Mouse (Mus musculus) midbrain, embryonic 12.5 days (tissue): Measurements from ENCODE around the gene Myl4. TPM values are rescaled to one million over a fixed set of nuclear protein-coding genes. Genes with fewer than 3 reads are reported as not detected.
"Not testable (repeated sequence)": the region's sequence is repeated elsewhere in the genome, so short reads cannot be mapped to it uniquely, and the experiment has no call there.

Experiments
- ATAC-seq: fragments of 200-750 bp; cut with Nextera tagmentation; 2 replicates; pipeline ENCODE4 v1.8.0; 2017; ENCODE audit warnings: low read depth, moderate TSS enrichment, moderate library complexity; ENCODE audit not compliant: low FRiP score
- H3K27ac ChIP-seq: fragments of 300-500 bp; sonication (generic); replicated peaks from 2 replicates; pipeline ENCODE4 v1.5.1; 2016; ENCODE audit warnings: mild to moderate bottlenecking
- H3K27me3 ChIP-seq: fragments of 300-500 bp; sonication (generic); 2 replicates; pipeline ENCODE4 v1.6.1; 2016; ENCODE audit warnings: mild to moderate bottlenecking
- H3K36me3 ChIP-seq: fragments of 300-500 bp; sonication (generic); 2 replicates; pipeline ENCODE4 v1.6.1; 2016
- H3K4me1 ChIP-seq: fragments of 300-500 bp; sonication (generic); 2 replicates; pipeline ENCODE4 v1.6.1; 2016
- H3K4me2 ChIP-seq: fragments of 300-500 bp; sonication (generic); replicated peaks from 2 replicates; pipeline ENCODE4 v1.6.1; 2016; ENCODE audit warnings: mild to moderate bottlenecking, moderate library complexity
- H3K4me3 ChIP-seq: fragments of 300-500 bp; sonication (generic); 2 replicates; pipeline ENCODE4 v1.5.1; 2016; ENCODE audit warnings: mild to moderate bottlenecking
- H3K9ac ChIP-seq: fragments of 300-500 bp; sonication (generic); replicated peaks from 2 replicates; pipeline ENCODE4 v1.6.1; 2016; ENCODE audit warnings: mild to moderate bottlenecking, moderate library complexity
- H3K9me3 ChIP-seq: fragments of 300-500 bp; sonication (generic); 2 replicates; pipeline ENCODE4 v1.6.1; 2016; ENCODE audit warnings: mild to moderate bottlenecking
- WGBS: fragments of 180-500 bp; shearing (Covaris S2); methylation state at CpG from one replicate; pipeline ENCODE4 v1.1.7; 2016; 5-methylcytosine and 5-hydroxymethylcytosine counted together
- polyA plus RNA-seq: library from polyadenylated mRNA; unstranded; fragments of >200 nt; fragmentation: Nextera tagmentation; extraction: Ambion mirVana; gene quantifications from 2 replicates; pipeline ENCODE4 v1.2.1, GENCODE M21; 2016

Gene Myl4
- polyA plus RNA-seq, 1 experiment from 2014 or later, result 2.1 TPM

DNA sequence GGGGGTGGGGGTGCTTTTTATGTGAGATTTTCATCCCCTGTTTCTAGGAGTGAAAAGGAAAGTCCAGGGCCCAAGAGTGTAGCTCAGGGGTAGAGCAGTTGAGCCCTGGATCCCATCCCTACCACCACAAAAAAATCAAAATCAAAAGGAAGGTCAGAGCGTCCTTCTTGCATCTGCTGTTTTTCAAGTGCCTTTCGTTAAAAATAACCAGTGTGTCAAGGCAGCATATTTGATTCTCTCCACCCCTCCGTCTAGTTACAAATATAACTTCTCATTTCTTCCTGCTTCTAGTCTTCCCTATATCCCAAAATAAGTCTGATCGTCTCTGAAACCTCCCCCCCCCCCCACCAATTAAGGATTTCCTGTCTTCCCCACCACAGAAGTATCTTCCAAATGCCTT, 7.6 kb downstream of the Myl4 start:
- WGBS, result 92% methylated on average over 4 of the region's 4 CpGs
- Histone ChIP-seq H3K36me3 (no peaks in the 10 kb centered on the region), H3K9ac (no peak overlapping the region), H3K27me3 (0 out of 2 replicates have a peak, but pooled peaks cover 6% of the 10 kb centered on the region), H3K27ac (no peak overlapping the region), H3K4me1 (no peaks in the 10 kb centered on the region), H3K9me3 (no peaks in the 10 kb centered on the region), H3K4me2 (no peak overlapping the region), H3K4me3 (no peak overlapping the region)
- ATAC-seq, result no peak

DNA sequence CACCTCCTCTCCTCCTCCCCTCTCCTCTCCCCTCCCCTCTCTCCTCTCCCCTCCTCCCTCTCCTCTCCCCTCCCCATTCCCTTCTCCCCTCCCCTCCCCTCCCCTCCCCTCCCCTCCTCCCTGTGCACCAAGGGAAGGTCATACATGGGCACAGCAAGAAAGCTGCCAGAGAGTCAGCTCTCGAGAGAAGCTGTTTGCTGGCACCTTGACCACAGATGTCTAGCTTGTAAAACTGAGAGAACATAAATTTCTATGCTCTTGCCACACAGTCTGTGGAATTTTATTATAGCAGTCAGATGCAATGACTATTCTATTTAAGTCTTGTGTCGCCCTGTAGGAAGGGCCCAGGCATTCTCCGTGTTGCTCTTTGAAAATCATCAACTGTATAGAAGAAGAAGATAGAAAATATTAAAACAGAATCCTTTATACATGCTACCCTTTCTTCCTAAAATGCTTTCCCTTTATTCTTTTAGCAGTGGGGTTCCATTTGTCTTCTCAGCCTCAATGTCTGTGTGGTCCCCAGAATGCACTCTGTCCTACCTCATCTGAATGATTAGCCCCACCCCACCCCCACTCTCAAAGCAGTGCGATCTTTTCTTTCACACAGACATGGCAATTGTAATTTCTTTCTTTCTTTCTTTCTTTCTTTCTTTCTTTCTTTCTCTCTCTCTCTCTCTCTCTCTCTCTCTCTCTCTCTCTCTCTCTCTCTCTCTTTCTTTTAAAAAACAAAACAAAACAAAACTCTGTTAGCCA, 8.4 kb downstream of the Myl4 start:
- 56% methylated on average over 4 of the region's 4 CpGs for WGBS
- Histone ChIP-seq H3K36me3 (no peaks in the 10 kb centered on the region), H3K9me3 (no peaks in the 10 kb centered on the region), H3K9ac (no peak overlapping the region), H3K4me2 (no peak overlapping the region), H3K4me3 (no peak overlapping the region), H3K27ac (no peak overlapping the region), H3K4me1 (no peaks in the 10 kb centered on the region), H3K27me3 (no peaks in the 10 kb centered on the region)
- no peak for ATAC-seq

DNA sequence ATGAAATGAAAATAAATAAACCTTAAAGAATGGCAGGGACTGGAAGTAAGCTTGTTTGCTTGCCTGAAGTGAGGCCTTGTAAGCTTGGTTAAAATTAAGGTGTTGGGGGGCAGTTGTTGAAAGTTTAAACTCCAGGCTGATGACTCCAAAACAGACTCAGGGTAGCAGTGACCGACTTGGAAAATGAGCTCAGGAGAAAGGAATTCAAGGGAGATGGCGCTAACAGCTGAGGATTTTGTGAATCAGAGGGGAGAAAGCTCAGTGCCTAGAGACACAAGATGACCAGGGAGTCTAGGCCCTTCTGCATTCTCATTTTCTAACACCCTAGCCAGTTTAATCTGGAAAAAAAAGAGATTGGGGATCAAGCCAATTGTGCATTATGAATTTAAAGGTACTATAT, 10.5 kb downstream of the Myl4 start:
- Histone ChIP-seq H3K27ac (no peak overlapping the region), H3K9ac (no peak overlapping the region), H3K9me3 (no peaks in the 10 kb centered on the region), H3K36me3 (no peaks in the 10 kb centered on the region), H3K4me2 (no peak overlapping the region), H3K27me3 (no peaks in the 10 kb centered on the region), H3K4me1 (no peaks in the 10 kb centered on the region), H3K4me3 (no peak overlapping the region)
- WGBS, result 56% methylated on average over 2 of the region's 2 CpGs
- ATAC-seq, result no peak

DNA sequence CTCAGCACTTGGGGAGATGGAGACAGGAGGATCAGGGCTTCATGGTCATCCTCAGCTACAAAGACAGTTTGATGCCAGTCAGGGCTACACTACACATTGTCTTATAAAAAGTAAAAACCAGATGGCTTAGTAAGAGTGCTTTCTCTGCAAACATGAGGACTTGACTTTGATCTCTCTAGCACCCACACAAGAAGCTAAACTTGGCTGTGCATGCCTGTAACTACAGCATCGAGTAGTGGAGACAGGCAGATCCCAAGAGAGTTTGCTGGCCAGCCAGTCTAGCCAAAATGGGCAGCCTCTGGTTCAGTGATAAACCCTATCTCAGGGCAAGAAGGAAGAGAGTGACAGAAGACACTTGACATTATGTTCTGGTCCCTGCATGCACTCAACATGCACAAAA, 13.0 kb downstream of the Myl4 start:
- no peak overlapping the region for H3K27ac ChIP-seq
- no peak overlapping the region for H3K4me2 ChIP-seq
- WGBS, result 84% methylated on average over 1 of the region's 1 CpGs
- H3K4me1 ChIP-seq, result no peaks in the 10 kb centered on the region
- no peaks in the 10 kb centered on the region for H3K27me3 ChIP-seq
- no peaks in the 10 kb centered on the region for H3K36me3 ChIP-seq
- H3K9me3 ChIP-seq, result no peaks in the 10 kb centered on the region
- no peak overlapping the region for H3K4me3 ChIP-seq
- ATAC-seq, result no peak
- H3K9ac ChIP-seq, result no peak overlapping the region

DNA sequence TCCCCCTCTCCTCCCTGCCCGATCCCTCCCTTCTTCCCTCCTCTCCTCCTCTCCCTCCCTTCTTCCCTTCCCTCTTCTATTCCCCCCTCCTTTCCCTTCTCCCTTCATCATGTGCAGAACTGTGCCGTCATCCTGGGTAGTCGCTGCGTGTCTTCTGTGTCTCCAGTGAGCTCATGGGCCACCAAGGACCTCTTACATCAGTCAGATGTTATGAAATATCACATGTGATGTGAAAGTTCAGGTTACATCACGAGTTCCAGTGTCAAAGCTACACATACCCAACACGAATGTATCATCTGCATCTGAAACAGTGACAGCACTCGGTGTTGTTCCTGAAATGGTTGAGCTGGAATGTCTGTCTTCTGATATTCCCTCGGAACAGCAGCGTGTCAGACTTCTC, 14.7 kb downstream of the Myl4 start:
- no peak overlapping the region for H3K9ac ChIP-seq
- H3K4me3 ChIP-seq, result no peak overlapping the region
- no peak for ATAC-seq
- no peaks in the 10 kb centered on the region for H3K4me1 ChIP-seq
- H3K27me3 ChIP-seq, result no peaks in the 10 kb centered on the region
- H3K4me2 ChIP-seq, result no peak overlapping the region
- WGBS, result 90% methylated on average over 9 of the region's 9 CpGs
- 0 out of 2 replicates have a peak, but pooled peaks cover 3% of the 10 kb centered on the region for H3K9me3 ChIP-seq
- H3K27ac ChIP-seq, result no peak overlapping the region
- H3K36me3 ChIP-seq, result no peaks in the 10 kb centered on the region

DNA sequence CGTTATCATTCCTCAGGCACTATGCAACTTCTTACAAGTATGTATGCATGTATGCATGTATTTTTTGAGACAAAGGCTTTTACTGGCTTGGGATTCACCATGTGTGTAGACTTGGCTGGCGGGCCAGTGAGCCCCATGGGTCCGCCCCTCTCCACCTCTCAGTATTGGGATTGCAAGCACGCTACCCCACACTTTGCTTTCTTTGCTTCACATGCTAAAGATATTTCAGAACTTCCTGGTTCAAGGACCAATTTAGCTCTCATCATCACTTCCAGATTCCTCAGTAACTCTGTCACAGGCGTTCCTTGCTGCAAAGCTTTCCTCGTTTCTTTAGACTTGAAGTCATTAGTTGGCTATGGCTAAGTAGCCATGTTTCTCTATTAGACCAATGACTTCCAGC, 15.6 kb downstream of the Myl4 start:
- WGBS, result 90% methylated on average over 6 of the region's 6 CpGs

DNA sequence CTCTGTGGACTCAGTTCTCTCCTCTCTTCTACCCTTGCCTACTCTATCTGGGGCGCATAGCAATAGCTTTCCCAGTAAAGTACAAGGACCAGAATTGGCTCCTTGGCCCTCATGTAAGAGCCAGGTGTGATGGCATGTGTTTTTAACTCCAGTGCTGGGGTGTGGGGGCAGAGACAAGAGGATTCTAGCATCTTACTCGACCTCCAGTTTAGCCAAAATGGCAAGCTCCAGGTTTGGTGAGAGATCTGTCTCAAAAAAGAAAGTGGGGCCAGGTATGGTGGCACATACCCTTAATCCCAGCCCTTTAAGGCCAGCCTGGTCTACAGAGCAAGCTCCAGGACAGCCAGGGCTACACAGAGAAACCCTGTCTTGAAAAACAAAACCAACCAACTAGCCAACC, 16.3 kb downstream of the Myl4 start:
- ATAC-seq, result no peak
- WGBS, result 76% methylated on average over 2 of the region's 2 CpGs
- Histone ChIP-seq H3K4me2 (no peak overlapping the region), H3K9ac (no peak overlapping the region), H3K27me3 (peaks cover 5% of the 10 kb centered on the region; the same call in 1 of the 2 replicates), H3K4me3 (no peak overlapping the region), H3K9me3 (0 out of 2 replicates have a peak, but pooled peaks cover 3% of the 10 kb centered on the region), H3K4me1 (peaks cover 4% of the 10 kb centered on the region; the same call in 1 of the 2 replicates), H3K36me3 (no peaks in the 10 kb centered on the region), H3K27ac (no peak overlapping the region)

More for the DNA sequence above, 15.6 kb downstream of the Myl4 start:
- Histone ChIP-seq H3K4me3 (no peak overlapping the region), H3K9ac (no peak overlapping the region), H3K27ac (no peak overlapping the region), H3K27me3 (no peaks in the 10 kb centered on the region), H3K4me2 (no peak overlapping the region), H3K4me1 (no peaks in the 10 kb centered on the region), H3K9me3 (0 out of 2 replicates have a peak, but pooled peaks cover 3% of the 10 kb centered on the region), H3K36me3 (no peaks in the 10 kb centered on the region)
- no peak for ATAC-seq

DNA sequence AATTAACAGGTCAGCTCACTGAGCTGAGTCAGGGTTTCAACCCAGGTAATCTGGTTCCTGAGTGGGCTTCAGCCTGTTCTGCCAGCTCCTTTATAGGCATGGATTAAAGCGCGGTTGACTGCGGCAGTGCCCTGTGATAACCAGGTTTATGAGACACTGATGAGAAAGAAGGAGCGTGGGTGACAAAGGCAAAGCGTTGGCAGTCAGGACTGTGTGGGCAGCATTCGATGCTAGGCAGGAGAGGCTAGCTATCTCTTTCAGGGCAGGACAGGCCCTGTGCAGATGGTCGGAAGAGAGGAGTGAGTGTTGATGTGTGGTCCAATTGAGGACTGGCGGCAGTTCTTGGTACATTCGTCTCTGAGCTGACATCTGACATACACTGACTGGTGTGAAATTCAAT, 17.3 kb downstream of the Myl4 start:
- H3K27me3 ChIP-seq, result peaks cover 10% of the 10 kb centered on the region
- H3K4me3 ChIP-seq, result no peak overlapping the region
- no peak overlapping the region for H3K27ac ChIP-seq
- no peak overlapping the region for H3K4me2 ChIP-seq
- H3K4me1 ChIP-seq, result peaks cover 4% of the 10 kb centered on the region; the same call in 1 of the 2 replicates
- no peak overlapping the region for H3K9ac ChIP-seq
- no peaks in the 10 kb centered on the region for H3K36me3 ChIP-seq
- H3K9me3 ChIP-seq, result 0 out of 2 replicates have a peak, but pooled peaks cover 3% of the 10 kb centered on the region
- no peak for ATAC-seq
- 90% methylated on average over 9 of the region's 9 CpGs for WGBS

DNA sequence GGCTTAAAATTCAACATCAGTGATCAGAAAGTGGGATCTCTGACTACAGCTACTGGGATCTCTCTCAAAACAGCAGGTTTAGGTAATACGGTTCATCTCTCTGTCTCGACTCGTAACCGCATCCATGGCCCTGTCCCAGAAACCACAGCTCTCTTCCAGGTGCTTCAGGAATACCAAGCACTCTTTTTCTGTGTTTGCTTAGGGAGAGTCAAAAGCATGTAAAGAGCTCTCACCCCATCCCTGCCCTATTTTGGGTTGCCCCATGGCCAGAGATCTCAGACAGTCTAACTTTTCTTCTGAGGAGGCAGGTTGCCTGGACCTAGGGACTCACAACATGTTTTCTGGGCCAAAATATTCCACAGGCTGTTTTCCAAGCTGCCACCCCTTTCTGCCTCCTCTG, 17.9 kb downstream of the Myl4 start:
- Histone ChIP-seq H3K9ac (no peak overlapping the region), H3K4me1 (peaks cover 4% of the 10 kb centered on the region; the same call in 1 of the 2 replicates), H3K4me3 (no peak overlapping the region), H3K27me3 (peaks cover 10% of the 10 kb centered on the region), H3K4me2 (no peak overlapping the region), H3K36me3 (no peaks in the 10 kb centered on the region), H3K27ac (no peak overlapping the region), H3K9me3 (0 out of 2 replicates have a peak, but pooled peaks cover 3% of the 10 kb centered on the region)
- ATAC-seq, result no peak
- WGBS, result 96% methylated on average over 4 of the region's 4 CpGs

DNA sequence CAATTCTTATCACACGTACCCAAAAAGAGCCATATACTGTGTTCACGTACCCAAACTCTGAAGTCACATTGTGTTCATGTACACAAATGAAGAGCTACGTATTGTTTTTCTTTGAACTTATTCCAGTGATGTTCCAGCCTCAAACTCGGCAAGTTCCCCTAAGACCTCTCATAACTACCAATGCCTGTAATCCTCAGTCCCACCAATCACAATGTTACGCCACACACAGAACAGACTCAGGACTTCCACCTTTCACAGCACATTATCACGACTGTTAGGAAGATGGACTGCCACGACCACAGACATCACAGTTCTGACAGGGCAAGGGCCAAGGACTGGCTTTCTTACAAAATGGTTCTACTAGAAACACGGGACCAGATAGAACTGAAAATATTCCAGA, 20.1 kb downstream of the Myl4 start:
- not testable (repeated sequence) for H3K9ac ChIP-seq, H3K9me3 ChIP-seq, H3K27ac ChIP-seq, H3K27me3 ChIP-seq, H3K4me2 ChIP-seq, H3K36me3 ChIP-seq, H3K4me3 ChIP-seq, ATAC-seq, H3K4me1 ChIP-seq
- 90% methylated on average over 8 of the region's 8 CpGs for WGBS

DNA sequence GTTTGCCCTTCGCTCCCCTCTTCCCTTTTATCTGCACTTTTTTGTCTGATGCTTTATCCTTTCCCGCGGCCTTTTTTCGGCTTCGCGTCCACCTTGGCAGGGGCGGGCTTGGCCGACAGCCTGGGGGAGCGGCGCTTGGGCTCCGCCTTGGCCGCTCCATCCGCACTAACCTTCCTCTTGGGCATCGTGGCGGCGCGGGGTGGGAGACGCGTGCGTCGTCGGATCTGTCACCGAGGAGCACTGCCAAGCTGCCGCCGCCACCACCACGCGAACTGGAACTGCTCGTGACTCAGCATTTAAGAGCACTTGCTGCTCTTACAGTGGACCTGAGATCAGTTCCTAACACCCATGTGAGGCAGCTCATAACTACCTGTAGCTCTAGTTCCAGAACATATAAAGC, 20.9 kb downstream of the Myl4 start:
- WGBS, result 2% methylated on average over 28 of the region's 28 CpGs
- Histone ChIP-seq H3K4me2 (peak overlapping the region; percentile 60), H3K9ac (peak overlapping the region; percentile 49), H3K4me3 (peak overlapping the region; percentile 36)
- ATAC-seq, H3K27me3 ChIP-seq, H3K4me1 ChIP-seq, H3K27ac ChIP-seq, H3K36me3 ChIP-seq, H3K9me3 ChIP-seq: not testable (repeated sequence)

DNA sequence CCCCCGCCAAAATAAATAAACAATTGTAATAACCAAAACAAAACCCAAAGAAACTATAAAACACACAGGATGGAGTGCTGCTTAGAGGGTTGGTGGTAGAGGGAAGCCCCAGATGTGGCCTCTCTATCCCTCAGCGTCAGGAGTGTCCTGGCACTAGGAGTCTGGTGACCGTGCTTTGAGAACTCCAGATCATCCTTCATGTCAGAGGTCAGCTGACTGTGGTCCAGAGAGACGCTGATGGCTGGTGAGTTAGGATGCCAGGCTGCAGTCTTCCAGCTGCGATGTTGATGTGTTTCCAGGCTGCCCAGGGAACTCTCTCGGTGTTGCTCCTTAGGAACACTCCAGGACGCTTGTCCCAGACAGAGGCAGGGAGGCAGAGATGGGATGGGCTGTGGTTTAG, 21.6 kb downstream of the Myl4 start:
- no peak for ATAC-seq
- Histone ChIP-seq H3K4me2 (no peak overlapping the region), H3K9me3 (0 out of 2 replicates have a peak, but pooled peaks cover 3% of the 10 kb centered on the region), H3K27ac (no peak overlapping the region), H3K36me3 (no peaks in the 10 kb centered on the region), H3K27me3 (peaks cover 10% of the 10 kb centered on the region), H3K4me3 (no peak overlapping the region), H3K9ac (no peak overlapping the region), H3K4me1 (peaks cover 4% of the 10 kb centered on the region; the same call in 1 of the 2 replicates)
- WGBS, result 55% methylated on average over 7 of the region's 7 CpGs
